Mouse (Mus musculus): ENCODE data around the gene Cyp27a1. TPM values are rescaled to one million over a fixed set of nuclear protein-coding genes. Genes with fewer than 3 reads are reported as not detected.

Gene Cyp27a1
- under 1 TPM in 1 of 2 experiments, not detected in 1; 0.66 TPM for polyA plus RNA-seq (2017; shearing (Covaris generic))

GRCm38 (mm10) chr1:74713099-74713858 lies at the start of gene Cyp27a1:
Cyp27a1 (plus strand) TSS chr1:74713574.

GRCm38 (mm10) chr1:74748643-74749271 lies 35.4 kb downstream of the Cyp27a1 start, which contains the start of gene Prkag3:
Prkag3 (minus strand) TSS chr1:74749221.

GRCm38 (mm10) chr1:74771845-74771930 lies 58.3 kb downstream of the Cyp27a1 start, which contains the start of gene Wnt6:
Wnt6 (plus strand) TSS chr1:74771892.

Other genes starting within 250 kb of the Cyp27a1 start
- 10 to 100 TPM; 34.7 to 37.7 TPM for gene Cnot9, start 207.5 kb upstream of the Cyp27a1 start, polyA plus RNA-seq (2017; shearing (Covaris generic))
- 1 to 10 TPM in 1 of 2 experiments, under 1 TPM in 1; 0.66 to 1.5 TPM for gene Plcd4, start 170.7 kb upstream of the Cyp27a1 start, polyA plus RNA-seq (2017; shearing (Covaris generic))
- 10 to 100 TPM; 12.0 to 13.0 TPM for gene Usp37, start 169.3 kb upstream of the Cyp27a1 start, polyA plus RNA-seq (2017; shearing (Covaris generic))
- 10 to 100 TPM; 10.2 to 14.0 TPM for gene Zfp142, start 125.3 kb upstream of the Cyp27a1 start, polyA plus RNA-seq (2017; shearing (Covaris generic))
- 10 to 100 TPM in 1 of 2 experiments, 1 to 10 TPM in 1; 9.8 to 11.9 TPM for gene Bcs1l, start 125.3 kb upstream of the Cyp27a1 start, polyA plus RNA-seq (2017; shearing (Covaris generic))
- gene Rnf25, start 112.2 kb upstream of the Cyp27a1 start, polyA plus RNA-seq (2017; shearing (Covaris generic)), result 10 to 100 TPM; 19.4 to 25.8 TPM
- under 1 TPM in 1 of 2 experiments, not detected in 1; 0.53 TPM for gene Stk36, start 112.1 kb upstream of the Cyp27a1 start, polyA plus RNA-seq (2017; shearing (Covaris generic))
- 10 to 100 TPM; 13.3 to 24.1 TPM for gene Ttll4, start 51.8 kb upstream of the Cyp27a1 start, polyA plus RNA-seq (2017; shearing (Covaris generic))
- under 1 TPM in 1 of 2 experiments, not detected in 1; 0.15 TPM for gene Prkag3, start 35.6 kb downstream of the Cyp27a1 start, polyA plus RNA-seq (2017; shearing (Covaris generic))
- gene Wnt6, start 58.3 kb downstream of the Cyp27a1 start, polyA plus RNA-seq (2017; shearing (Covaris generic)), result under 1 TPM in 1 of 2 experiments, not detected in 1; 0.68 TPM
- gene Wnt10a, start 77.9 kb downstream of the Cyp27a1 start, polyA plus RNA-seq (2017; shearing (Covaris generic)), result 1 to 10 TPM in 1 of 2 experiments, under 1 TPM in 1; 0.74 to 1.2 TPM
- gene Cdk5r2, start 141.4 kb downstream of the Cyp27a1 start, polyA plus RNA-seq (2017; shearing (Covaris generic)), result not detected
- gene Fev, start 171.8 kb downstream of the Cyp27a1 start, polyA plus RNA-seq (2017; shearing (Covaris generic)), result not detected
- gene Cryba2, start 179.6 kb downstream of the Cyp27a1 start, polyA plus RNA-seq (2017; shearing (Covaris generic)), result not detected
- gene Cfap65, start 222.0 kb downstream of the Cyp27a1 start, polyA plus RNA-seq (2017; shearing (Covaris generic)), result not detected
- gene Ihh, start 238.1 kb downstream of the Cyp27a1 start, polyA plus RNA-seq (2017; shearing (Covaris generic)), result under 1 TPM in 1 of 2 experiments, not detected in 1; 0.25 TPM

Data from activated CD4-positive, CD25-positive, alpha-beta regulatory T cell (primary cell).